Comparison of ENCODE assay signal across 26 mouse cellular contexts in the genomic region with DNA sequence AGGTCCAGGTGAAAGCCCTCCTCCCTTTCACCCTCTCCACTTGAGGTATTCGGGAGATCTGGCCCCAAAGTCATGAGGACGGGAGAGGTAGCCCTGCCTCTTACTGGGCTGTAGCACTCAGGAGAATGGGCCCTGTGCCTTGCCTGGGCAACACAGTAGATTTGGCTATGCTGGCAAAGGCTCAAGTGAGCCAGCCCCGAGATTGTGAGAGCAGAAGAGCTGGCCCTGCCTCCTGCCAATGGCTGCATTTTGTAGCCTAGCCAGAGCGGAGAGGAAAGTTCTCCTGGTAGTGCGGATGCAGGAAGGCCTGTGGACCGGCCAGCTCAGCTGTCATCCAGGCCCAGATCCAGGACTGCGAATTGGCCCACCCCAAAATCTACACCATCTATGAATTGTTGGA.
"Had no signal": no experiment of that assay in that cellular context is flagged by ENCODE, and none has a peak within 500 bp of the region (broad histone marks: within the 10 kb centered on the region; RNA-seq: fewer than 3 reads in every experiment).

No protein-coding gene starts in this region.

- DNase-seq: gastrocnemius, postnatal 14 days; gastrocnemius, postnatal 36 days; heart, adult 18-20 months; heart, postnatal 14 days; heart, postnatal 36 days; kidney, adult 11 months; kidney, adult 2 months; kidney, adult 9 months; kidney, postnatal 14 days; kidney, postnatal 36 days; layer of hippocampus, postnatal 36 days; lung, adult 18-20 months had no signal

- H3K4me3 ChIP-seq: heart, embryonic 10.5 days; heart, embryonic 13.5 days; heart, embryonic 15.5 days; hindbrain, embryonic 13.5 days; hindbrain, embryonic 15.5 days; kidney, embryonic 15.5 days; layer of hippocampus, adult 2 months; limb, embryonic 13.5 days; limb, embryonic 15.5 days; liver, embryonic 12.5 days had no signal

- H3K4me1 ChIP-seq: heart, embryonic 15.5 days; hindbrain, embryonic 13.5 days; hindbrain, embryonic 15.5 days; kidney, embryonic 15.5 days; limb, embryonic 15.5 days had no signal

- H3K36me3 ChIP-seq: heart, embryonic 10.5 days; heart, embryonic 13.5 days; heart, embryonic 15.5 days; hindbrain, embryonic 13.5 days; hindbrain, embryonic 15.5 days; kidney, embryonic 15.5 days; limb, embryonic 13.5 days; limb, embryonic 15.5 days; liver, embryonic 12.5 days had no signal

- H3K9me3 ChIP-seq: heart, embryonic 10.5 days; heart, embryonic 13.5 days; heart, embryonic 15.5 days; hindbrain, embryonic 13.5 days; hindbrain, embryonic 15.5 days; kidney, embryonic 15.5 days; limb, embryonic 13.5 days; limb, embryonic 15.5 days; liver, embryonic 12.5 days had no signal

- ATAC-seq: hindbrain, postnatal 0 days; intestine, embryonic 16.5 days; liver, embryonic 12.5 days had no signal

- H3K27ac ChIP-seq: heart, embryonic 10.5 days; heart, embryonic 13.5 days; heart, embryonic 15.5 days; hindbrain, embryonic 13.5 days; hindbrain, embryonic 15.5 days; hindbrain, postnatal 0 days; kidney, embryonic 15.5 days; kidney, postnatal 0 days; layer of hippocampus, adult 2 months; limb, embryonic 13.5 days; limb, embryonic 15.5 days; liver, embryonic 12.5 days; liver, embryonic 14.5 days had no signal

- H3K9ac ChIP-seq: heart, embryonic 13.5 days; heart, embryonic 15.5 days; hindbrain, embryonic 13.5 days; hindbrain, embryonic 15.5 days; kidney, embryonic 15.5 days; limb, embryonic 13.5 days; limb, embryonic 15.5 days; liver, embryonic 12.5 days; liver, embryonic 14.5 days had no signal

- H3K27me3 ChIP-seq: heart, embryonic 13.5 days; heart, embryonic 15.5 days; hindbrain, embryonic 13.5 days; hindbrain, embryonic 15.5 days; kidney, embryonic 15.5 days; limb, embryonic 13.5 days; limb, embryonic 15.5 days; liver, embryonic 12.5 days had no signal

- H3K4me2 ChIP-seq: heart, embryonic 13.5 days; heart, embryonic 15.5 days; hindbrain, embryonic 13.5 days; hindbrain, embryonic 15.5 days; kidney, embryonic 15.5 days; limb, embryonic 13.5 days; limb, embryonic 15.5 days; liver, embryonic 12.5 days had no signal
